Mouse (Mus musculus) liver, embryonic 14.5 days (tissue): ENCODE results near the gene Gm13288.
"Not testable (repeated sequence)": the region's sequence is repeated elsewhere in the genome, so short reads cannot be mapped to it uniquely, and the experiment has no call there.

Experiments used
- CTCF ChIP-seq: IDR thresholded peaks from 2 replicates; pipeline ENCODE4 v1.5.1; 2016; ENCODE audit warnings: antibody characterized with exemption, low read depth, control low read depth
- EP300 ChIP-seq: IDR thresholded peaks from 2 replicates; pipeline ENCODE4 v1.6.1; 2016; ENCODE audit warnings: antibody characterized with exemption, low read depth

- not testable (repeated sequence) for TF ChIP-seq EP300, CTCF
Observed at GRCm38 (mm10) chr4:88799365-88799764, 6.0 kb upstream of the Gm13288 start, which contains the start of gene Gm13285.
